In the genomic region with DNA sequence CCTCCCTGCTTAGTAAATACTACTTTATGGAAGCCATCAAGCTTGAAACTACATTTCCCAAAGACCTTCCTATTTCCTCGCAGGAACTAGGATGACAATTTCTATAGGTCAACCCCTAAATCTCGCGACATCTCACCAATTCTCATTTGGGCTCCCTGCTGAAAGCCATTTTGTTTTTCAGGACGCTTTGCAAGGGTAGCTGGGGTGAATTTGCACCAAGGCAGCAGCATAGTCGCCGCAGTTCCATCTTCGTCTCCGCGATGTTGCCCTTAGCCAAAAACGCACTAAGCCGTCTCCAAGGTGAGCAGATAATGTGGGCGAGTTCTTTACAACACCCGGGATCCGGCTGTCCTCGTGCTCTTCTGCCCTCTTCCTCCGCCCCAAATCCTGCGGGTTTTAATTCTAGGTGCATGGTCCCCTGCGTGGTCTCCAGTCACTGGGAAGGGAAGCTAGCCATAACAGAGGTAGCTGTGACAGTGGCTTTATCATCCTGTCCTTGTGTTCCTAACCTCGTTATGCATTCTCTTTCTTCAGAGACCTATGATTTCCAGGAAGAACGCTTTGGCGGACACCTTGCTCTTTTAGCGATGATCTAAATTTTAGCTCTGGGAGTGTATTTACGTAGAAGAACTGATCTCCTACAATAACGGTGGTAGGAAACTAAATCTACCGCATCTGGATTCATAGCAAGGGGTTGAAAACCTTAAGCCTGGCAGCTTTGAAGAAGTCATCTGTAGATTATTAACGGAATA, we compare ENCODE assay signal across 8 mouse cellular contexts. TPM values are rescaled to one million over a fixed set of nuclear protein-coding genes. Genes with fewer than 3 reads are reported as not detected.
DNase-seq lines count a peak whose midpoint lies in the region; ATAC-seq lines count a peak whose summit lies in the region.

A gene (plus strand): TSS at position 130 of the 752 bp plus-strand sequence.

- H3K4me2 ChIP-seq in hindbrain, embryonic 11.5 days (replicated peaks; ENCODE audit: low read depth, low read length) = peak within 1 kb of the TSS; percentile 31
- H3K4me2 ChIP-seq in lung, embryonic 16.5 days (ENCODE audit: low read depth, low read length) = peak within 1 kb of the TSS; percentile 45

- WGBS in hindbrain, embryonic 11.5 days = 19% methylated on average over 26 of the region's 26 CpGs
- 15% methylated on average over 26 of the region's 26 CpGs for whole genome bisulfite sequencing in lung, embryonic 16.5 days

- ATAC-seq in hindbrain, embryonic 11.5 days (ENCODE audit: low FRiP score) = peak; percentile 43; the same call in 1 of the 2 replicates
- peak; percentile 34 for ATAC-seq in lung, embryonic 16.5 days (ENCODE audit: low read depth)

- H3K36me3 ChIP-seq in hindbrain, embryonic 11.5 days (ENCODE audit: control insufficient read depth, insufficient read depth, low read length) = no peaks in the 10 kb centered on the region
- H3K36me3 ChIP-seq in lung, embryonic 16.5 days (ENCODE audit: control insufficient read depth, insufficient read depth, low read length) = no peaks in the 10 kb centered on the region

- peak within 1 kb of the TSS; percentile 49 for H3K4me3 ChIP-seq in hindbrain, embryonic 11.5 days (ENCODE audit: low read depth, low read length)
- peak within 1 kb of the TSS; percentile 70 for H3K4me3 ChIP-seq in lung, embryonic 16.5 days (ENCODE audit: low read length)

- no peaks in the 10 kb centered on the region for H3K9me3 ChIP-seq in hindbrain, embryonic 11.5 days (ENCODE audit: control insufficient read depth, low read length)
- H3K9me3 ChIP-seq in lung, embryonic 16.5 days (ENCODE audit: control insufficient read depth, low read length) = no peaks in the 10 kb centered on the region

- H3K9ac ChIP-seq in hindbrain, embryonic 11.5 days (ENCODE audit: low read depth, low read length) = peak within 1 kb of the TSS; percentile 60
- peak within 1 kb of the TSS; percentile 78 for H3K9ac ChIP-seq in lung, embryonic 16.5 days (ENCODE audit: low read length)

- no peaks in the 10 kb centered on the region for H3K27me3 ChIP-seq in hindbrain, embryonic 11.5 days (ENCODE audit: control insufficient read depth, insufficient read depth, low read length)
- H3K27me3 ChIP-seq in lung, embryonic 16.5 days (ENCODE audit: control insufficient read depth, insufficient read depth, low read depth, low read length) = no peaks in the 10 kb centered on the region

- peak within 1 kb of the TSS; percentile 62 for H3K27ac ChIP-seq in hindbrain, embryonic 11.5 days (ENCODE audit: low read depth, low read length)
- H3K27ac ChIP-seq in lung, embryonic 16.5 days (ENCODE audit: low read length) = peak within 1 kb of the TSS; percentile 83

- H3K4me1 ChIP-seq in hindbrain, embryonic 11.5 days (replicated peaks; ENCODE audit: control insufficient read depth, insufficient read depth, low read length) = no peaks in the 10 kb centered on the region
- H3K4me1 ChIP-seq in lung, embryonic 16.5 days (replicated peaks; ENCODE audit: control insufficient read depth, insufficient read depth, low read length) = peaks cover 3% of the 10 kb centered on the region; the same call in 1 of the 2 replicates

- peak; percentile 92 for DNase-seq in R1 (ENCODE audit: low read depth, low spot score)
- DNase-seq in cerebellum, postnatal 14 days = peak; percentile 83 to 87
- DNase-seq in frontal cortex, postnatal 10 days (ENCODE audit: low spot score in 2 of 2) = peak; percentile 54 to 71
- DNase-seq in hindbrain, embryonic 11.5 days (ENCODE audit: low spot score) = peak; percentile 82
- peak; percentile 80 for DNase-seq in layer of hippocampus, adult 9-11 months
- peak; percentile 38 for DNase-seq in ovary, postnatal 10 days (ENCODE audit: low spot score)
- DNase-seq in thymus, postnatal 10 days (ENCODE audit: low spot score in 2 of 2) = peak; percentile 64 to 73

RNA-seq across cellular contexts. Expression of the gene that starts here (rescaled TPM):
- 291 and 309 TPM in 2 replicates for polyA plus RNA-seq in hindbrain, embryonic 11.5 days (2014; fragmentation: Nextera tagmentation; extraction: Ambion mirVana)
- 347 and 357 TPM in 2 replicates for polyA plus RNA-seq in lung, embryonic 16.5 days (2015; fragmentation: Nextera tagmentation; extraction: Ambion mirVana)

Comparison
In these comparisons a context has a peak if more than half of its experiments do, and no peak if none do; other contexts are left out.
1. Peak in every context shown above with its lines: DNase-seq, ATAC-seq, H3K4me3 ChIP-seq and H3K27ac ChIP-seq.
2. DNase-seq: peak in every context shown above with its lines; median percentile 92 in R1; 85 in cerebellum, postnatal 14 days; 82 in hindbrain, embryonic 11.5 days; 80 in layer of hippocampus, adult 9-11 months; 68 in thymus, postnatal 10 days; 62 in frontal cortex, postnatal 10 days; 38 in ovary, postnatal 10 days.